ENCODE assay signal across 20 mouse cellular contexts in the genomic region with DNA sequence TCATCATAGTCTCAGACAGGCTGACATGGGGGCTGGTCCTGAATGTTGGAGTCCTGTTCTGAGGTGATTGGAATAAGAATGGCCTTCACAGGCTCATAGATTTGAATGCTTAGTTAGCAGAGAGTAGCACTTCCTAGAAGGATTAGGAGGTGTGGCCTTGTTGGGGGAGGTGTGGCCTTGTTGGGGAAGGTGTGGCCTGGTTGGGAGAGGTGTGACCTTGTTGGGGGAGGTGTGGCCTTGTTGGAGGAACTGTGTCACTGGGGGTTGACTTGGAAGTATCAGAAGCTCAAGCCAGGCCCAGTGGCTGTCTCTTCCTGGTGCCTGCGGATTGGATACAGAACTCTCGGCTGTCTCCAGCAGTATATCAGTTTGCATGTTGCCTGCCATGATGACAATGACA. TPM values are rescaled to one million over a fixed set of nuclear protein-coding genes. Genes with fewer than 3 reads are reported as not detected.
DNase-seq lines count a peak whose midpoint lies in the region; ATAC-seq and TF ChIP-seq lines count a peak whose summit lies in the region.
"Had no signal": no experiment of that assay in that cellular context is flagged by ENCODE, and none has a peak within 500 bp of the region (broad histone marks: within the 10 kb centered on the region; RNA-seq: fewer than 3 reads in every experiment).

No protein-coding gene starts in this region.

- TF ChIP-seq POLR2A in liver, adult 2 months (IDR thresholded peaks at IDR 0.05; ENCODE audit: extremely low read depth, insufficient read depth, low read length): no peak
- TF ChIP-seq POLR2A in MEL (IDR thresholded peaks at IDR 0.05; ENCODE audit: control insufficient read depth in 1 of 2, insufficient read depth in 1 of 2, low read depth in 1 of 2, low read length in 2 of 2, poor library complexity in 1 of 2): no peak

- TF ChIP-seq RAD21 in MEL (IDR thresholded peaks at IDR 0.05; ENCODE audit: low read depth, low read length): no peak

- no peaks in the 10 kb centered on the region for H3K27me3 ChIP-seq in liver, adult 2 months (ENCODE audit: control insufficient read depth, insufficient read depth, low read length)
- H3K27me3 ChIP-seq in liver, postnatal 0 days (ENCODE audit: insufficient read depth, low read length): no peaks in the 10 kb centered on the region
- no peaks in the 10 kb centered on the region for H3K27me3 ChIP-seq in MEL (ENCODE audit: control insufficient read depth in 1 of 2, insufficient read depth in 2 of 2, low read length in 2 of 2)
- H3K27me3 ChIP-seq: CH12.LX; heart, embryonic 12.5 days; intestine, embryonic 15.5 days had no signal

- DNase-seq in liver, adult 2 months (ENCODE audit: extremely low read depth, low read depth, low spot score): peak; percentile 41
- no peak for DNase-seq in liver, postnatal 0 days
- peak; percentile 57 for DNase-seq in MEL (ENCODE audit: low read depth, low spot score)
- DNase-seq in thymus, postnatal 36 days: no peak
- no peak for DNase-seq in gastrocnemius, postnatal 10 days
- no peak for DNase-seq in embryo, embryonic 10.5 days (ENCODE audit: low spot score)
- DNase-seq: adrenal gland, adult 2 months; adrenal gland, postnatal 25 days; cerebellum, adult 18-20 months; cerebellum, postnatal 10 days; heart, adult 2 months; kidney, adult 18-20 months had no signal

- peaks cover 26% of the 10 kb centered on the region for H3K4me1 ChIP-seq in liver, adult 2 months (ENCODE audit: control insufficient read depth, insufficient read depth, low read length)
- peaks cover 24% of the 10 kb centered on the region for H3K4me1 ChIP-seq in liver, postnatal 0 days (ENCODE audit: insufficient read depth)
- no peaks in the 10 kb centered on the region for H3K4me1 ChIP-seq in MEL (ENCODE audit: control insufficient read depth in 1 of 2, insufficient read depth in 2 of 2, low read length in 2 of 2)

- no peak overlapping the region for H3K4me3 ChIP-seq in liver, adult 2 months (ENCODE audit: insufficient read depth, low read depth, low read length)
- no peak overlapping the region for H3K4me3 ChIP-seq in liver, postnatal 0 days (ENCODE audit: low read depth, low read length)
- H3K4me3 ChIP-seq in MEL (ENCODE audit: control insufficient read depth in 1 of 2, insufficient read depth in 1 of 2, low read depth in 2 of 2, low read length in 2 of 2): no peak overlapping the region
- H3K4me3 ChIP-seq: forebrain, embryonic 10.5 days; heart, adult 2 months; heart, embryonic 12.5 days; hindbrain, embryonic 10.5 days; intestine, embryonic 15.5 days had no signal

- no peak for TF ChIP-seq EP300 in liver, postnatal 0 days (IDR thresholded peaks at IDR 0.05; ENCODE audit: low read depth)
- TF ChIP-seq EP300 in MEL (IDR thresholded peaks at IDR 0.05; ENCODE audit: low read depth in 1 of 2, low read length in 2 of 2): no peak

- H3K27ac ChIP-seq in liver, adult 2 months (replicated peaks; ENCODE audit: insufficient read depth, low read depth, low read length): no peak overlapping the region
- no peak overlapping the region for H3K27ac ChIP-seq in liver, postnatal 0 days (ENCODE audit: low read depth)
- no peak overlapping the region for H3K27ac ChIP-seq in MEL (ENCODE audit: control insufficient read depth, low read depth, low read length)
- H3K27ac ChIP-seq: heart, adult 2 months; hindbrain, embryonic 14.5 days; intestine, embryonic 15.5 days had no signal

- WGBS in liver, adult 2 months: 98% methylated on average over 2 of the region's 2 CpGs
- WGBS in liver, postnatal 0 days (ENCODE audit: insufficient replicate concordance): 94% methylated on average over 2 of the region's 2 CpGs

- H3K36me3 ChIP-seq in liver, adult 2 months (ENCODE audit: control insufficient read depth, insufficient read depth, low read length): no peaks in the 10 kb centered on the region
- H3K36me3 ChIP-seq in liver, postnatal 0 days (replicated peaks; ENCODE audit: insufficient read depth, low read length): no peaks in the 10 kb centered on the region
- no peaks in the 10 kb centered on the region for H3K36me3 ChIP-seq in MEL (ENCODE audit: control insufficient read depth in 1 of 2, insufficient read depth in 2 of 2, low read length in 2 of 2)
- H3K36me3 ChIP-seq: forebrain, embryonic 10.5 days; heart, embryonic 12.5 days; hindbrain, embryonic 10.5 days; intestine, embryonic 15.5 days had no signal

- H3K9me3 ChIP-seq in liver, postnatal 0 days (ENCODE audit: low read length): no peaks in the 10 kb centered on the region
- no peaks in the 10 kb centered on the region for H3K9me3 ChIP-seq in MEL (replicated peaks; ENCODE audit: insufficient read depth, low read length)
- H3K9me3 ChIP-seq: forebrain, embryonic 10.5 days; heart, embryonic 12.5 days; hindbrain, embryonic 10.5 days; intestine, embryonic 15.5 days had no signal

- no peak for ATAC-seq in liver, postnatal 0 days
- ATAC-seq in erythroid progenitor cell, adult 5-6 weeks (replicated peaks; ENCODE audit: low FRiP score, poor library complexity, severe bottlenecking): 0 out of 2 replicates have a peak, but pooled peaks have one; percentile 37
- ATAC-seq: forebrain, embryonic 14.5 days; intestine, embryonic 15.5 days had no signal

- no peaks in the 10 kb centered on the region for H3K79me2 ChIP-seq in liver, adult 2 months (ENCODE audit: control insufficient read depth, insufficient read depth, low read length)
- no peaks in the 10 kb centered on the region for H3K79me2 ChIP-seq in MEL (ENCODE audit: control insufficient read depth, insufficient read depth, low read length, poor library complexity)

- no peak overlapping the region for H3K4me2 ChIP-seq in liver, postnatal 0 days (ENCODE audit: low read depth, low read length)
- H3K4me2 ChIP-seq: heart, embryonic 12.5 days; hindbrain, embryonic 14.5 days; intestine, embryonic 15.5 days had no signal

- H3K9ac ChIP-seq in liver, adult 2 months (ENCODE audit: low read depth, low read length): no peak overlapping the region
- no peak overlapping the region for H3K9ac ChIP-seq in liver, postnatal 0 days (replicated peaks)
- H3K9ac ChIP-seq in MEL (ENCODE audit: control insufficient read depth, low read depth, low read length, poor library complexity, severe bottlenecking): no peak overlapping the region
- H3K9ac ChIP-seq: heart, embryonic 12.5 days; hindbrain, embryonic 14.5 days; intestine, embryonic 15.5 days had no signal

- TF ChIP-seq CTCF in liver, adult 2 months (IDR thresholded peaks at IDR 0.05; ENCODE audit: low read depth, low read length): no peak
- no peak for TF ChIP-seq CTCF in liver, postnatal 0 days (IDR thresholded peaks at IDR 0.05; ENCODE audit: low read depth)
- no peak for TF ChIP-seq CTCF in MEL (IDR thresholded peaks at IDR 0.05 in 2 of 3, conservative IDR thresholded peaks at IDR 0.05 in 1 of 3; ENCODE audit: control insufficient read depth in 1 of 3, insufficient read depth in 1 of 3, low read depth in 2 of 3, low read length in 3 of 3, poor library complexity in 1 of 3, severe bottlenecking in 1 of 3)

TF ChIP-seq in MEL, 35 proteins besides CTCF, POLR2A, EP300 and RAD21:
- no peak for TF ChIP-seq ETS1 (IDR thresholded peaks at IDR 0.05; ENCODE audit: low read depth, low read length)
- TF ChIP-seq MYC (IDR thresholded peaks at IDR 0.05; ENCODE audit: low read depth, low read length): no peak
- no peak for TF ChIP-seq NELFE (IDR thresholded peaks at IDR 0.05; ENCODE audit: low read depth, low read length)
- TF ChIP-seq MYB (IDR thresholded peaks at IDR 0.05; ENCODE audit: low read depth, low read length): no peak
- TF ChIP-seq E2F4 (IDR thresholded peaks at IDR 0.05; ENCODE audit: borderline replicate concordance, low read depth, low read length): no peak
- no peak for TF ChIP-seq MAZ (IDR thresholded peaks at IDR 0.05; ENCODE audit: low read depth, low read length)
- no peak for TF ChIP-seq MAX (IDR thresholded peaks at IDR 0.05; ENCODE audit: low read length)
- no peak for TF ChIP-seq TAL1 (IDR thresholded peaks at IDR 0.05; ENCODE audit: low read length)
- TF ChIP-seq POLR2AphosphoS5 (IDR thresholded peaks at IDR 0.05; ENCODE audit: borderline replicate concordance, low read depth, low read length): no peak
- TF ChIP-seq CHD2 (IDR thresholded peaks at IDR 0.05; ENCODE audit: low read length): no peak
- no peak for TF ChIP-seq MAFK (IDR thresholded peaks at IDR 0.05; ENCODE audit: borderline replicate concordance, low read depth, low read length)
- TF ChIP-seq ELF1 (IDR thresholded peaks at IDR 0.05; ENCODE audit: low read depth, low read length): no peak
- TF ChIP-seq JUND (IDR thresholded peaks at IDR 0.05; ENCODE audit: low read depth, low read length): no peak

RNA-seq across cellular contexts. Expression of gene Nacc2, which starts 6.3 kb away (rescaled TPM):
- total RNA-seq in liver, adult 2 months (2014; rRNA removed): 6.0 and 10.5 TPM in 2 replicates
- 22.2 and 22.6 TPM in 2 replicates for polyA plus RNA-seq in liver, adult 2 months (2012; rRNA removed)
- 3.9 and 4.9 TPM in 2 replicates for polyA plus RNA-seq in liver, postnatal 0 days (2015; fragmentation: Nextera tagmentation; extraction: Ambion mirVana)
- 0.03 and 0.19 TPM in 2 replicates for total RNA-seq in MEL (2012; rRNA removed)
- polyA plus RNA-seq in MEL (2012; ENCODE audit: insufficient read depth in 1 of 2, insufficient read length in 2 of 2, low read depth in 1 of 2, low replicate concordance in 2 of 2, missing spikeins in 1 of 2): 1 to 10 TPM in 1 of 2 experiments, not detected in 1; 1.7 TPM
- total RNA-seq in erythroid progenitor cell, adult 5-6 weeks (2015; ENCODE audit: low replicate concordance): 0.42 TPM in 1 of 2 replicates, not detected in the other
- 0.64 and 0.68 TPM in 2 replicates for total RNA-seq in erythroid progenitor cell, adult 5-6 weeks (2017; ENCODE audit: low replicate concordance)
- total RNA-seq in gastrocnemius, postnatal 10 days (2021): 10 to 100 TPM; 13.4 to 14.5 TPM

Comparison
In these comparisons a context has a peak if more than half of its experiments do, and no peak if none do; other contexts are left out.
1. DNase-seq: peak in liver, adult 2 months (single experiment) and MEL (single experiment); none in liver, postnatal 0 days (single experiment), thymus, postnatal 36 days (0 of 2), gastrocnemius, postnatal 10 days (single experiment) and embryo, embryonic 10.5 days (single experiment).